Mouse (Mus musculus) urinary bladder, adult 18-20 months (tissue): ENCODE results near the gene Slc10a6.
A peak's percentile ranks its signal among the peaks of the same experiment; 100 is the strongest.

Experiments
- DNase-seq, 2 experiments: peaks; one replicate each; pipeline ENCODE4 v3.0.0; 2022; ENCODE audit warnings: low spot score in 2 of 2, mixed read lengths in 2 of 2

The Slc10a6 gene

DNA sequence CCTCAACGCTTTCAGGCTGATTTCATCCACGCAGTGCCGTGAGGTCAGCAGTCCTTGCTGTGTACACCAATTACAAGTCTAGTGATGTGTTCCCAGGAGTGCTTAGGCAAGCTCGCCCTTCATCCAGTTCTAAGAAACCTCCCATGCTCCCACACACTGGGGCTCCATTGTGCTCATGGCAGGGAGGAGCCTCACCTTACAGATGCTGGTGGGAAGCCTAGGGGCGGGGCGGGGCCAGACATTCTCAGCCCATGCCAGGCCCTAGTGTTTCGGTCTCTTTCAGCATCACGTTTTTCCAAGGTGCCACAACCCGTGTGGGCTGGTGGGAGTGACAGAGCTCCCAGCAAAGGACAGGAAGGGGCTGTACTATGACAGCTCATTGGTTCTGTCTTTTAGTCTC is 12.0 kb downstream of the Slc10a6 start:
- DNase-seq, result no peak

- DNase-seq, result no peak
Observed at GRCm38 (mm10) chr5:103614356-103614755, 14.8 kb downstream of the Slc10a6 start.

- no peak for DNase-seq
Observed at GRCm38 (mm10) chr5:103612316-103612715, 16.9 kb downstream of the Slc10a6 start.

DNA sequence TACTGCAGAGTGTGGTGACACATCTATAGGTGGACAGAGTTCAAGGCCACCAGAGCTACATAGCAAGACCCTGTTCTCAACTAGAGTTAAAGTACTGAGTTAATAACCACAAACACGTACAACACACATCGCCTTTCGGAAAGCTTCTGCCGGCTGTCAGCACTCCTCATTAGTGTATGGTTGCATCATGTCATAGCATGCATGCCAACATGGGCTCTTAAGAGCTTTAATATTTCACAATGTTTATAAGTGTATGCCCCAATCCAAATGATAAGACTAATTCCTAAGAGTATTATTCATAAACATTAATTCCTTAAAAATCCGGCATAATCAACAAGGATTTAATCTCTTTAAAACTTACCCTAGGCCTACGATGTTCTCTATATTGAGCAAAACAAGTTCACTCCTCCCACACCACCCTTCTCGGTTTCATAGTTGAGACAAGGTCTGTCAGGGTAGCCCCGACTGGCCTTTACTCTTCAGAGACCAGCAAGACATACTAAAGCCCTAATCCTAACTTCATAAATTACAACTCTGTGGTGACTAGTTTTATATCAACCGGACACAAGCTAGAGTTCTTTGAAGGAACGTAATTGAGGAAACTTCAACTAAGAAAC is 18.2 kb downstream of the Slc10a6 start:
- DNase-seq, result no peak

- DNase-seq, result no peak
Observed at GRCm38 (mm10) chr5:103610148-103610547, 19.1 kb downstream of the Slc10a6 start.

GRCm38 (mm10) chr5:103605707-103606106 is 23.5 kb downstream of the Slc10a6 start:
- no peak for DNase-seq

- DNase-seq, result no peak
Observed at GRCm38 (mm10) chr5:103603115-103603893, 25.9 kb downstream of the Slc10a6 start.

DNA sequence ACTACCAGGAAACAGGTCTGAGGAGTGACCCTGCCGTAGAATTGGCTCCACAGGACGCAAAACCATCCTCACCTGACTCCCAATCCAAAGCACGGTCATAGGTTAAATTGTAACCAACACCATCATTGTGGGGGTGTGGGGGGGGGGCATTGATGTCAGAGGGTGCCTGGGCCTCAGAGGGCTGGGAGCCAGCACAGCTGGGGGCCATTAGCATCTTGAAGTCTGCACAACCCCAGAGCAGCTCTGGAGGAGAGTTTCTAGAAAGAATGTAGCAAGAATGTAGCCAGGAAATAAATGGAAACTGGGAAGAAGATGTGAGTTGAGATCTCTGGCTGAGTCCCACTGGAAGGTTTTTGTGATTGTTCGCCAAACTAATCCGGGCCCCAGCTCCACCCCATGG is 30.3 kb downstream of the Slc10a6 start:
- DNase-seq, result no peak

- no peak for DNase-seq
Observed at GRCm38 (mm10) chr5:103598264-103598663, 30.9 kb downstream of the Slc10a6 start.

GRCm38 (mm10) chr5:103597604-103598003 is 31.6 kb downstream of the Slc10a6 start:
- no peak for DNase-seq

DNA sequence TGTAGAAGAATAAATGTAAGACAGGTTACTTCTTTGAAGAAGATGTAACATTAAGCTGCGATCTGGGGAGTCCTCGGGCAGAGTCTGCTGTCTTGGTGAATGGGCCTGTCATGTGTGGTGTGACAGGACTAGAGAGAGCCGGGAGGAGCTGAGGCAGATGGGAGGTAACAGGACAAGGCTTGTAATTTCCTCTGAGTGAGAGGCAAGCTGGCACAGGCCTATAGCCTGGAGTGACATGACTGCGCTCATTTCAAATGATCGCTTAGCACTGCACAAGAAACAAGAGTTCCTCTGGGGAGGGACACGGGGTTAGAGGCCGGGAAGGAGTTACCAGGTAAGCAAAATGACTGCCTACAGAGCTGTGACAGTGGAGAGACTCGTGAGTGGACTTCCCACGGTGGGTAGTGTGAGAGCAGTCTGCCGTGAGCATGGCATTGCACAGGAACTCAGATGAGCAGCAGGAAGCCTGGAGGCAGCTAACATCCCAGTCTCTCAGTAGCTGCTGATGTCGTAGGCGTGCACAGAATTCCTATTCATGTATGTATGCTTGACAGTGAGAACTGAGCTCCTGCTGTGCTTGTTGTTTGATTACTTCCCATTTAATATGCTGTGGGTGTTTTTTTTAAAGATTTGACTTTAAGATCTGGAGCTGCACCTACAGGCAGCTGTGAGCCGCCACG is 32.6 kb downstream of the Slc10a6 start:
- peak; percentile 44 to 49 for DNase-seq

DNA sequence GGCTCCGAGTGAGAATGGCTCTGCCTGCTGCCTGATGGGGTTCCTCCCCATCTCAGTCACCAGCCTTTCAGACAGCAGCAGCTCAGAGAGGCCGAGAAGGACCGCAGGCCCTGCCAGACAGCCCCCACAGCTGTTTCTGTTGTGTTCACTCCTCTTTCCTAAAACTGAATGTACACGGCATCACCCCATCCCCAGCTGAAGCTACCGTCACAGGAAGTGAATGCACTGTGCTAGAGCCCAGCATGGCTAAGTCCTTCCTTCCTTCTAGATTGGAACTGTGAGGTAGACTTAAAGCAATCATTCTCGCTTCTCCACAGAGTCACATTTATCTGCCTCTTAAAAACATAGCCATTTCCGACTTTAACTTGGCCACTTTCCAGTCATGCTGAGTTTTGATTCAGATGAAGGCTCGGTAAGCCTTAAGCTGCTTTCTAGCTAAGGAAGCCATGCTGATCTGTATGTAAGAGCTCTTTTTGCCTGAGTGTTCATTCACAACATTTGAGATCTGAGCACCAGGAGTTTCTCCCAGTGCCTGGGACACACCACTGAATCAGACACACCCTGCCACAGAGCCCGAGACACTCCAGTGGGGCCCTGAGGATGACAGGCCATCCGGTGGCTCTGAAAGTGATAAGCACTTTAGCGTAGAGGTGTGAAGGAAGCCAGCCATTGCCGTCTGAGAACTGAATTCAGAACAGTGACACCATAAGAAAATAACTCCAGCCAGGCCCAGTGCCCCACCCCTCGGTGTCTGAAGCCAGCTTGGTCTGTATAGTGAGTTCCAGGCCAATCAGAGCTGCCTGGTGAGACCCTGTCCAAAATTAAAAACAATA is 33.6 kb downstream of the Slc10a6 start:
- no peak for DNase-seq

DNA sequence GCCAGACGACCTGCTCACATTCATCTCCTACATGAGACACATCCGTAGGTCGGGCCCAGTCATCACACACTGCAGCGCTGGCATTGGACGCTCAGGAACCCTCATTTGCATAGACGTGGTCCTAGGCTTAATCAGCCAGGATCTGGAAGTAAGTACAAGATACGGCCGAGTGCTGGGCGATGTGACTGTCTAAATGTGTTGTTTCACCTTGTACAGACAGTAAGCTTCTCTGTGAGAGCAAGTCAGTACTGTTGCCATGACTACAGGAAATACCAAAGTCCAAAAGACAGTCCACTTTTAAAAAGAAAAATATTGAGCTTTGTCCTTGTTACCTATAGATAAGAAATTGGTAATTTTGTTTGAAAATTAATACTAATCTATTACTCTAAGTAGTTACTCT is 35.6 kb downstream of the Slc10a6 start:
- DNase-seq, result no peak

- no peak for DNase-seq
Observed at GRCm38 (mm10) chr5:103592706-103593105, 36.5 kb downstream of the Slc10a6 start.

DNA sequence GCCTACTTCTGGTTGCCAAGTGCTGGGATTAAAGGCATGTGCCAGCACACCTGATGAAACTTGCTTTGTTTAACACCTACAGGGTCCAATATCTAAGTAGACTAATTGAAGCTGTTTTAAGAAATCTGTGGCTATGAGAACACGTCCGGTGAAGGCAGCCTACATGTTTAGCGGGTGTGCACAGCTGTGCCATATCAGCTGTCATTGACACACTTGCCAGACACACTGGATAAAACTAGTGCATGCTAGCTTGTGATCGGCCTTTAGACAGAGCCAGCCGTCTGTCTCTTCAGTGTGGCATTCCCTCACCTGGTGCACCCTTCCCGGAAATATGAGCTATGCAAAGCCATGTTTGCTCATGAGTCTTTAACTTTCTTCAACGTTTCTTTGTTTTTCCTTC is 37.4 kb downstream of the Slc10a6 start:
- DNase-seq, result no peak

DNA sequence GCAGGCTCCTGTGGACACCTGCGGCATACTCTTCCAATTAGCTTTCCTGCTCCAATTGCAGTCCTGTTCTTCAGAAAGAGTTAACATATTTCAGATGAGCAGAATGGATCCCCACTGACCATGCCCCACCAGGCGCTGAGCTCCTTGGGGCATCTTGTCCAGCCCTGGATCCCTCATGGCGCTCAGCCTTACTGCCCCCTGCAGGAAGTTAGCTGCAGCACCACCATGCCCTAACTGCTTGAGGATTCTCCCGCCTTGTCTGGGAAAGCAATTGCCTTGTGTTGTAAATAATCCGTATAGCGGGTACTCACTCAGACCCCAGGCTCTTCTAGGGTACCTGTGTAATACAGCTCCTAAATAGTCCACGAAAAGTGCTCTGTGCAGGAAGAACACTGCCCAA is 42.0 kb downstream of the Slc10a6 start:
- DNase-seq, result no peak

DNA sequence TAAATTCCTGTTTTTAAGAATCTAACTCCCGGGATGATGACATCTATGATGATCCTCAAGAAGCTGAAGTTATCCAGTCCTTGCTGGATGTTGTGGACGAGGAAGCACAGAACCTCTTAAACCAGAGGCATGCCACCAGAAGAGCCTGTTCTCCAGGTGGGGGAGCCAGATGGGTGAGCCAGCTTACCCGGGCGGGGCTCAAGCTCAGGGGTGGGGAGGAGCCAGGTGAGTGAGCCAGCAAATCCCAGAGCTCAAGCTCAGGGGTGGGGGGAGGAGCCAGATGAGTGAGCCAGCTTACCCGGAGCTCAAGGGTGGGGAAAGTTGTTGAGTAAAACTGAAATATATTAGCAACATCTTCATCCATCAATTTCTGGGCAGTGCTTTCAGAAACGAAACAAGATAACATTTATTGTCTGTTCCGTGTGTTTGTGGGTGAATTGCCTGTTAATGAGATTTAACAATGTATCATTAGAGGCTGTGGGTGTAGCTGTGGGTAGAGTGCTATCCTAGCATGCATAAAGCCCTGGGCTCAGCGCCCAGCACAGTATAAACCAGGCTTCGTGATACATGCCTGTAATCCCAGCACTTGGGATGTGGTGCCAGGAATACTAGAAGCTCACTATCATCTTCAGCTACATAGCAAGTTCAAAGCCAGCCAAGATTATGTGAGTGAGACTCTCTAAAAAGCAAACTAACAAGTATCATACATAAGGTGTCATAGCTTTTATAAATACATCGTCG is 49.4 kb downstream of the Slc10a6 start:
- DNase-seq, result peak in 1 of 2 experiments; percentile 30

- no peak for DNase-seq
Observed at GRCm38 (mm10) chr5:103569446-103569845, 59.8 kb downstream of the Slc10a6 start.

GRCm38 (mm10) chr5:103568034-103568433 is 61.2 kb downstream of the Slc10a6 start:
- DNase-seq, result no peak

GRCm38 (mm10) chr5:103560546-103560945 is 68.7 kb downstream of the Slc10a6 start:
- no peak for DNase-seq
